Mouse (Mus musculus) liver, embryonic 15.5 days (tissue): ENCODE data around the gene Adam1a. TPM values are rescaled to one million over a fixed set of nuclear protein-coding genes. Genes with fewer than 3 reads are reported as not detected.
"Not testable (repeated sequence)": the region's sequence is repeated elsewhere in the genome, so short reads cannot be mapped to it uniquely, and the experiment has no call there.

ENCODE experiments used
- ATAC-seq: fragments of 200-750 bp; cut with Nextera tagmentation; 2 replicates; pipeline ENCODE4 v1.8.0; 2017; ENCODE audit warnings: moderate number of reproducible peaks, mild to moderate bottlenecking, moderate library complexity; ENCODE audit not compliant: insufficient read depth
- H3K27ac ChIP-seq: fragments of 300-500 bp; sonication (generic); replicated peaks from 2 replicates; pipeline ENCODE4 v1.5.1; 2015; ENCODE audit warnings: mild to moderate bottlenecking, inconsistent platforms
- H3K27me3 ChIP-seq: fragments of 300-500 bp; sonication (generic); 2 replicates; pipeline ENCODE4 v1.6.1; 2015; ENCODE audit warnings: mild to moderate bottlenecking, inconsistent platforms
- H3K36me3 ChIP-seq: fragments of 300-500 bp; sonication (generic); replicated peaks from 2 replicates; pipeline ENCODE4 v1.6.1; 2015; ENCODE audit warnings: moderate library complexity, mild to moderate bottlenecking, inconsistent platforms
- H3K4me1 ChIP-seq: fragments of 300-500 bp; sonication (generic); replicated peaks from 2 replicates; pipeline ENCODE4 v1.6.1; 2015; ENCODE audit warnings: inconsistent platforms
- H3K4me2 ChIP-seq: fragments of 300-500 bp; sonication (generic); 2 replicates; pipeline ENCODE4 v1.6.1; 2015; ENCODE audit warnings: moderate library complexity, mild to moderate bottlenecking, inconsistent platforms
- H3K4me3 ChIP-seq: fragments of 300-500 bp; sonication (generic); replicated peaks from 2 replicates; pipeline ENCODE4 v1.5.1; 2015; ENCODE audit warnings: mild to moderate bottlenecking, inconsistent platforms
- H3K9ac ChIP-seq: fragments of 300-500 bp; sonication (generic); 2 replicates; pipeline ENCODE4 v1.6.1; 2015; ENCODE audit warnings: moderate library complexity, mild to moderate bottlenecking, inconsistent platforms
- H3K9me3 ChIP-seq: fragments of 300-500 bp; sonication (generic); replicated peaks from 2 replicates; pipeline ENCODE4 v1.6.1; 2016; ENCODE audit warnings: inconsistent platforms
- WGBS: fragments of 180-500 bp; shearing (Covaris S2); methylation state at CpG from one replicate; pipeline ENCODE4 v1.1.7; 2015; ENCODE audit warnings: mixed read lengths; ENCODE audit not compliant: insufficient replicate concordance; 5-methylcytosine and 5-hydroxymethylcytosine counted together
- polyA plus RNA-seq: library from polyadenylated mRNA; unstranded; fragments of >200 nt; fragmentation: Nextera tagmentation; extraction: Ambion mirVana; gene quantifications from 2 replicates; pipeline ENCODE4 v1.2.1, GENCODE M21; 2015

The Adam1a gene
- polyA plus RNA-seq, 1 experiment from 2014 or later, result 0.21 TPM

- WGBS, result 80% methylated on average over 8 of the region's 8 CpGs
- Histone ChIP-seq H3K9me3 (no peaks in the 10 kb centered on the region), H3K27ac (no peak overlapping the region), H3K9ac (no peak overlapping the region), H3K4me1 (no peaks in the 10 kb centered on the region), H3K36me3 (peaks cover 86% of the 10 kb centered on the region), H3K4me2 (no peak overlapping the region), H3K27me3 (no peaks in the 10 kb centered on the region), H3K4me3 (no peak overlapping the region)
- no peak for ATAC-seq
Measured at GRCm38 (mm10) chr5:121526961-121527360, 18.3 kb downstream of the Adam1a start.

- Histone ChIP-seq H3K4me3 (no peak overlapping the region), H3K27me3 (no peaks in the 10 kb centered on the region), H3K4me1 (no peaks in the 10 kb centered on the region), H3K36me3 (peaks cover 86% of the 10 kb centered on the region), H3K9ac (no peak overlapping the region), H3K27ac (no peak overlapping the region), H3K9me3 (no peaks in the 10 kb centered on the region), H3K4me2 (no peak overlapping the region)
- WGBS, result 81% methylated on average over 7 of the region's 7 CpGs
- no peak for ATAC-seq
Measured at GRCm38 (mm10) chr5:121526526-121526925, 18.8 kb downstream of the Adam1a start.

GRCm38 (mm10) chr5:121525774-121526450 lies 19.4 kb downstream of the Adam1a start:
- Histone ChIP-seq H3K4me2 (no peak overlapping the region), H3K36me3 (peaks cover 86% of the 10 kb centered on the region), H3K9ac (no peak overlapping the region), H3K27ac (no peak overlapping the region), H3K4me3 (no peak overlapping the region), H3K27me3 (no peaks in the 10 kb centered on the region), H3K9me3 (no peaks in the 10 kb centered on the region), H3K4me1 (no peaks in the 10 kb centered on the region)
- ATAC-seq, result no peak
- WGBS, result 86% methylated on average over 14 of the region's 14 CpGs

- not testable (repeated sequence) for H3K4me3 ChIP-seq, H3K27ac ChIP-seq, H3K4me1 ChIP-seq, ATAC-seq, H3K4me2 ChIP-seq, H3K27me3 ChIP-seq, H3K9me3 ChIP-seq, H3K9ac ChIP-seq
- 49% methylated on average over 11 of the region's 17 CpGs for WGBS
- peaks cover 35% of the 10 kb centered on the region for H3K36me3 ChIP-seq
Measured at GRCm38 (mm10) chr5:121519758-121520157, 25.5 kb downstream of the Adam1a start.

- no peak overlapping the region for H3K4me3 ChIP-seq
- ATAC-seq, result no peak
- no peaks in the 10 kb centered on the region for H3K9me3 ChIP-seq
- no peak overlapping the region for H3K27ac ChIP-seq
- WGBS, result 72% methylated on average over 9 of the region's 9 CpGs
- no peaks in the 10 kb centered on the region for H3K27me3 ChIP-seq
- no peaks in the 10 kb centered on the region for H3K4me1 ChIP-seq
- no peak overlapping the region for H3K9ac ChIP-seq
- H3K36me3 ChIP-seq, result peaks cover 27% of the 10 kb centered on the region
- H3K4me2 ChIP-seq, result no peak overlapping the region
Measured at GRCm38 (mm10) chr5:121518983-121519382, 26.3 kb downstream of the Adam1a start.

- Histone ChIP-seq H3K4me2 (no peak overlapping the region), H3K36me3 (no peaks in the 10 kb centered on the region), H3K9ac (no peak overlapping the region), H3K27me3 (no peaks in the 10 kb centered on the region), H3K4me3 (no peak overlapping the region), H3K4me1 (no peaks in the 10 kb centered on the region), H3K9me3 (no peaks in the 10 kb centered on the region), H3K27ac (no peak overlapping the region)
- ATAC-seq, result no peak
- WGBS, result 62% methylated on average over 7 of the region's 7 CpGs
Measured at GRCm38 (mm10) chr5:121510009-121510408, 35.3 kb downstream of the Adam1a start.

GRCm38 (mm10) chr5:121506846-121507245 lies 38.4 kb downstream of the Adam1a start:
- no peak overlapping the region for H3K27ac ChIP-seq
- no peaks in the 10 kb centered on the region for H3K9me3 ChIP-seq
- H3K4me3 ChIP-seq, result no peak overlapping the region
- H3K36me3 ChIP-seq, result no peaks in the 10 kb centered on the region
- H3K4me2 ChIP-seq, result no peak overlapping the region
- ATAC-seq, result no peak
- 45% methylated on average over 1 of the region's 1 CpGs for WGBS
- no peak overlapping the region for H3K9ac ChIP-seq
- H3K27me3 ChIP-seq, result 0 out of 2 replicates have a peak, but pooled peaks cover 3% of the 10 kb centered on the region
- no peaks in the 10 kb centered on the region for H3K4me1 ChIP-seq

- 55% methylated on average over 3 of the region's 3 CpGs for WGBS
- H3K9ac ChIP-seq, result no peak within 1 kb of the TSS
- 0 out of 2 replicates have a peak, but pooled peaks cover 3% of the 10 kb centered on the region for H3K27me3 ChIP-seq
- ATAC-seq, result no peak
- no peaks in the 10 kb centered on the region for H3K9me3 ChIP-seq
- peaks cover 9% of the 10 kb centered on the region for H3K4me1 ChIP-seq
- H3K4me2 ChIP-seq, result no peak within 1 kb of the TSS
- H3K4me3 ChIP-seq, result no peak within 1 kb of the TSS
- H3K36me3 ChIP-seq, result no peaks in the 10 kb centered on the region
- no peak within 1 kb of the TSS for H3K27ac ChIP-seq
Measured at GRCm38 (mm10) chr5:121503231-121503630, 42.1 kb downstream of the Adam1a start, which contains the start of gene Adam1b. TSS of gene Adam1b (minus strand) at chr5:121503435.

GRCm38 (mm10) chr5:121501424-121501996 lies 43.8 kb downstream of the Adam1a start:
- not testable (repeated sequence) for H3K4me1 ChIP-seq, H3K9me3 ChIP-seq, H3K27ac ChIP-seq, H3K9ac ChIP-seq, H3K36me3 ChIP-seq, H3K27me3 ChIP-seq
- ATAC-seq, result 0 out of 2 replicates have a peak, but pooled peaks have one; percentile 31
- H3K4me2 ChIP-seq, result peak overlapping the region; percentile 50
- WGBS, result 16% methylated on average over 10 of the region's 17 CpGs
- H3K4me3 ChIP-seq, result peak overlapping the region; percentile 22; the same call in 1 of the 2 replicates

GRCm38 (mm10) chr5:121500719-121501118 lies 44.6 kb downstream of the Adam1a start:
- ATAC-seq, result peak; percentile 34; the same call in 1 of the 2 replicates
- Histone ChIP-seq H3K4me1 (peaks cover 9% of the 10 kb centered on the region), H3K9me3 (no peaks in the 10 kb centered on the region), H3K27ac (no peak overlapping the region), H3K27me3 (0 out of 2 replicates have a peak, but pooled peaks cover 3% of the 10 kb centered on the region), H3K36me3 (no peaks in the 10 kb centered on the region), H3K9ac (no peak overlapping the region), H3K4me2 (peak overlapping the region; percentile 50), H3K4me3 (no peak overlapping the region)
- WGBS, result 19% methylated on average over 7 of the region's 7 CpGs

GRCm38 (mm10) chr5:121493305-121493704 lies 52.0 kb downstream of the Adam1a start:
- Histone ChIP-seq H3K4me1 (no peaks in the 10 kb centered on the region), H3K9ac (no peak overlapping the region), H3K36me3 (no peaks in the 10 kb centered on the region), H3K27me3 (no peaks in the 10 kb centered on the region), H3K27ac (no peak overlapping the region), H3K9me3 (no peaks in the 10 kb centered on the region), H3K4me3 (no peak overlapping the region), H3K4me2 (no peak overlapping the region)
- WGBS, result 50% methylated on average over 8 of the region's 8 CpGs
- no peak for ATAC-seq
